Mouse (Mus musculus): Measurements from ENCODE around the gene Upk3a.

- TF ChIP-seq CTCF (IDR thresholded peaks at IDR 0.05; ENCODE audit: low read depth): no peak
- no peak for TF ChIP-seq EP300 (IDR thresholded peaks at IDR 0.05; ENCODE audit: low read depth)
These were observed 48.4 kb upstream of the Upk3a start for GRCm38 (mm10) chr15:84968534-84968933.

Data from heart, postnatal 0 days (tissue).